Mouse (Mus musculus) midbrain, embryonic 10.5 days (tissue): ENCODE measurements at regions not wholly inside any gene's neighbourhood (a gene's known extent, or its start where the extent isn't known, plus 50 kb on each side); places are given as distances from the start of the nearest gene placed in this dataset.

ENCODE experiments used
- DNase-seq: peaks from one replicate; pipeline ENCODE4 v3.0.0-alpha.2; 2017; ENCODE audit warnings: low spot score
- H3K27ac ChIP-seq: fragments of 300-500 bp; sonication (generic); replicated peaks from 2 replicates; pipeline ENCODE4 v1.5.1; 2016; ENCODE audit warnings: mild to moderate bottlenecking
- H3K27me3 ChIP-seq: fragments of 300-500 bp; sonication (generic); 2 replicates; pipeline ENCODE4 v1.6.1; 2016; ENCODE audit warnings: low read depth, mild to moderate bottlenecking; ENCODE audit not compliant: poor library complexity, severe bottlenecking
- H3K36me3 ChIP-seq: fragments of 300-500 bp; sonication (generic); 2 replicates; pipeline ENCODE4 v1.6.1; 2016; ENCODE audit warnings: mild to moderate bottlenecking, moderate library complexity
- H3K4me1 ChIP-seq: fragments of 300-500 bp; sonication (generic); 2 replicates; pipeline ENCODE4 v1.6.1; 2016
- H3K4me3 ChIP-seq: fragments of 300-500 bp; sonication (generic); 2 replicates; pipeline ENCODE4 v1.5.1; 2016; ENCODE audit warnings: mild to moderate bottlenecking, moderate library complexity
- H3K9me3 ChIP-seq: fragments of 300-500 bp; sonication (generic); replicated peaks from 2 replicates; pipeline ENCODE4 v1.6.1; 2016; ENCODE audit warnings: mild to moderate bottlenecking
- WGBS: fragments of 180-500 bp; shearing (Covaris S2); methylation state at CpG from one replicate; pipeline ENCODE4 v1.1.7; 2016; 5-methylcytosine and 5-hydroxymethylcytosine counted together

DNA sequence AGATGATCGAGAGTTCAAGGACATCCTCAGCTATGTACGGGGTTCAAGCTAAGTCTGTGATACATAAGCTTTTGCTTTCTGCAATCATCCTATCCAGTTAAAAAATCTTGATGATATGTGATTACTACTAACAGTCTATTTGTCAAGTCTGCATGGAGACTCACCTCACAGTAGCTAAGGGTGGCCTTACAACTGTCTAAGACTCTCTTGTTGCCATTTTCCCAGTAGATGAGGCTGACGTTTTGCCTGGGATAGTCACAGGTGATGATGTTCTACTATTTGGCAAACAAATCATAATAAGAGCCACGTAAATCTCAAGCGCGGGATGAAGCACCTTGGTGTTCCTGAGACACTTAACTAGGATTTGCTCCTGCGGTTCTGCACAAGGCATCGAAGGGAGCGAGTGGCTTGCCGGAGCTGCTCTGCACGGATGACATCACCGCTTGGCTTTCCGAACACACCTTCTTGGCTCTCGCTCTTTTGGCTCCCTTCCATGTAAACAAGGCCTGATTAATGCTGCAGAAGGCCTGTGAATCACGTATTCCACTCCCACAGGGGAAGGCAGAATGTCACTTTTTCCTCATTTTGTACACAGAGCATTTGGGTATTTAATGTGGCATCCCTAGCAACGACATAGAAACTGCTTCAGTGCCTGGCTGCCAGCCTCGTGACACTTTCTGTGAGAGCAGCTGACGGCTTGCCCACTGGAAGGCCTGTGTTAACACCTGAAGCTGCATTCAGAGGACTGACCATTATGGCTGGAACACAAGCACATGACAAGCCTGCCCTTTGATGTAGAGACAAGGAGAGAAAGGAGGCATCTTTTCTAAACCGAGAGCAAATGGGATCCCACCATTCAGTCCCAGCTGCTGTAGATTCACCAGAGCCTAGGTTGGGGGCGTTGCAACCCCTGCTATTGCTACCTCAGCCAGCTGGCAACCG lies 260.5 kb upstream of the 4930412O13Rik start:
- Histone ChIP-seq H3K27ac (no peak overlapping the region), H3K27me3 (no peaks in the 10 kb centered on the region), H3K36me3 (no peaks in the 10 kb centered on the region), H3K9me3 (no peaks in the 10 kb centered on the region), H3K4me3 (no peak overlapping the region), H3K4me1 (no peaks in the 10 kb centered on the region)
- WGBS = 90% methylated on average over 21 of the region's 21 CpGs
- no peak for DNase-seq

DNA sequence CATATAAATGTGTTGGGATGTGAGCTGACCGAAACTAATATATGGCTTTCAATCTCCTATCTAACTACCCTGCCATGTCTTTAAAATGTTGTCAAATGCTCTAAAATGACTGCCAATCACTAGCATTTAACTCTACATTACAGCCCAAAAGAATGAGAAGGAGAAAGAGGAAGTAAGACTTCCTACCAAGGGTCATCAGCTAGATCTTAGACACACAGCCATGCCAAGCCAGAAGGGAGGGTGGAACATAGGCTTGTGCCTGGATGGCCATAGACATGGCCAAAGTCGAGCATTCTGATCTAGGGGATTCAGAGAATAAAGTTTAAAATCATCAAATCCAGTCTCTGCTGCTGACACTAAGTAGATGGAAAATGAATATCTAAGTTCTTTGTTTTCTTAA lies 257.4 kb upstream of the 4930412O13Rik start:
- no peak overlapping the region for H3K27ac ChIP-seq
- 94% methylated on average over 2 of the region's 2 CpGs for WGBS
- no peaks in the 10 kb centered on the region for H3K9me3 ChIP-seq
- H3K36me3 ChIP-seq = no peaks in the 10 kb centered on the region
- no peak overlapping the region for H3K4me3 ChIP-seq
- no peaks in the 10 kb centered on the region for H3K27me3 ChIP-seq
- no peak for DNase-seq
- H3K4me1 ChIP-seq = no peaks in the 10 kb centered on the region

DNA sequence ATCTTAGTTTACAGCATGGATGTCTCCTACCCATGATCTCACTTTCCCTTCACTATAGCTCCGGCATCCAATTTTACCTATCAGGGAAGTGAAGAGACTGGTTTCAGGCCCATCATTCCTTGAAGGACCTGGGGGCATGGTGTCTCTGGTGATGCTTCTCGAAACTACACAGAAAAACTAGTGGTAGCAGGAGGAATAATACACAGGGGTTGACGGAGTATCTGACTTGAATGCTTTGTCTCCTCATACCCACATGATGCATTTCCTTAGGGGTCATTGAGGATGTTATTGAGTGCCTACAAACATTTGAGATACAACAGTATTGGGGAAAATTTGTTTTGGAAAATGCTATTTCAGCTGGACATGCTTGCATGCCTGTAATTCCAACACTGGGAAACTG lies 253.0 kb upstream of the 4930412O13Rik start:
- no peak for DNase-seq
- 90% methylated on average over 3 of the region's 3 CpGs for WGBS
- Histone ChIP-seq H3K36me3 (no peaks in the 10 kb centered on the region), H3K9me3 (no peaks in the 10 kb centered on the region), H3K27ac (no peak overlapping the region), H3K27me3 (no peaks in the 10 kb centered on the region), H3K4me1 (peaks cover 6% of the 10 kb centered on the region), H3K4me3 (no peak overlapping the region)

DNA sequence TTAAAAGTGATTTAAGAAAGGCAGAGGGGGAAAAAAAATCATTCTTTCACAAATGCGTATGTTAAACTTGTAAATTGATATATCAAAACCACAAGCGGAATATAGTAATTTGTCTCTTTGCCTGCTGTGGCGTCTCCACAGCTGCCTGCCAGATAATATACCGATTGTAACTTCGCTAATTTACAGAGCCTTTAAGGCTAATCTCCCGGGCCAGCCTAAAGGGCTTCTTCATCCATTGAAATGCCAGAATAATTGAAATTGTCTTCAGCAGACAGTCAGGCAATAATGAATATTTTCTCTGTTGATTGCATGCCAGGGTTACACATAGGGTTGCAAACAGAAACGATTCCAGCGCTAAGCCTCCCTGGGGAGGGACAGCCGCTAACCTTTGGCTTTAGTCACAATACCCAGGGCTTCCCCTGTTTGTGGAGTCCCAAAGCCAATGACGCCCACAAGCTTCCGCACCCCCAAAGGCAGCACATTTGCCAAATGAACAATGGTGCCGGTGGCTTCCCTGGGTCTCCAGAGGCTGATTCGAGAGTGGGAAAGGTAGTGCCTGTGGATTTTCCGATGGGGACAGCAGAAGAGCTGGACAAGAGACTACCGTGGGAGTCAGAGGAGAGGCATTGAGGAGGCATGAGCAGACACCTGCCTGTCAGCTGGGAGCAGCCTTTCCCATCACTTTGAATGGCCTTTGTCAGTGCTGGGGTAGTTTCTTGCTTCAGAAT lies 248.2 kb upstream of the 4930412O13Rik start:
- H3K9me3 ChIP-seq = no peaks in the 10 kb centered on the region
- 23% methylated on average over 15 of the region's 15 CpGs for WGBS
- no peaks in the 10 kb centered on the region; the same call in 1 of the 2 replicates for H3K27me3 ChIP-seq
- DNase-seq = peak; percentile 45
- peak overlapping the region; percentile 67 for H3K27ac ChIP-seq
- no peaks in the 10 kb centered on the region for H3K36me3 ChIP-seq
- H3K4me1 ChIP-seq = peaks cover 17% of the 10 kb centered on the region
- peak overlapping the region; percentile 38 for H3K4me3 ChIP-seq

DNA sequence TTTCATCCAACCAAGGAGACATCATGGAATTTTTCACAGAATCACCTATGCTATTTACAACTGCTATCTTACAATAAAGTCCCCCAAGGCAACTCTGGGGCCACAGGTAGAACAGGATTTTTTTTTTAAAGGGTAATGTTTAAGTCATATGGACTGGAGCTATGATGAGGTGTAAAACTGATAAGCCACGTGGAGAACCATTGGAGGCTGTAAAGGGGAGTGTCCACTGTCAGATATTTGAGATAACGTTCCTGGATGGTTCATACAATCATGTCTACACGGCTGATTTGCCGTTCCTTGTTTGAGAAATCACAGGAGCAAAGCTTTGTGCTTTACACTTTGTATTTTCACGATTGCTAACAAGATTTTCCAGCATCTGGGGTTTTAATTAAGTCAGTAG lies 241.8 kb upstream of the 4930412O13Rik start:
- H3K27ac ChIP-seq = no peak overlapping the region
- no peaks in the 10 kb centered on the region for H3K36me3 ChIP-seq
- no peaks in the 10 kb centered on the region for H3K9me3 ChIP-seq
- 56% methylated on average over 5 of the region's 5 CpGs for WGBS
- DNase-seq = no peak
- 0 out of 2 replicates have a peak, but pooled peaks cover 3% of the 10 kb centered on the region for H3K27me3 ChIP-seq
- 0 out of 2 replicates have a peak, but pooled peaks cover 2% of the 10 kb centered on the region for H3K4me1 ChIP-seq
- no peak overlapping the region for H3K4me3 ChIP-seq

DNA sequence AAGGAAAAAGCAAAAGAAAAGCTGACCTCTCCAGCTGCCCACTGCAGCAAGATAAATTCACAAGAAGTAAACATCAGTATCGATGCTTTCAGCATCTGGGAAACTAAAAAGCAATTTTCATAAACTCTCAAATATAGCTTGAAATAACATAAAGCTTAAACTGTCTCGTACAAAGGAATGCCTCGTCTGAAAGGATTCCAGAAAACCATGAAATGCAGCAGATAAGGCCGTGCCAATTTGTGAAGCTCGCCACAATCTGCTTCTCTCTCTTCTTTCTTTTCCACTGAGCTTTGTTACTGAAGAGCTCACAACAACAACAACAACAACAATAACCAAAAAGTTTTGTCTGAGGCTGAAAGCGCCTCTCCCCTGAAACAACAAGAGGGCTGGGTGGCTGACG lies 239.4 kb upstream of the 4930412O13Rik start:
- H3K27ac ChIP-seq = no peak overlapping the region
- 75% methylated on average over 7 of the region's 7 CpGs for WGBS
- H3K9me3 ChIP-seq = no peaks in the 10 kb centered on the region
- no peak for DNase-seq
- 0 out of 2 replicates have a peak, but pooled peaks cover 3% of the 10 kb centered on the region for H3K27me3 ChIP-seq
- H3K4me3 ChIP-seq = no peak overlapping the region
- H3K36me3 ChIP-seq = no peaks in the 10 kb centered on the region
- H3K4me1 ChIP-seq = peaks cover 6% of the 10 kb centered on the region

DNA sequence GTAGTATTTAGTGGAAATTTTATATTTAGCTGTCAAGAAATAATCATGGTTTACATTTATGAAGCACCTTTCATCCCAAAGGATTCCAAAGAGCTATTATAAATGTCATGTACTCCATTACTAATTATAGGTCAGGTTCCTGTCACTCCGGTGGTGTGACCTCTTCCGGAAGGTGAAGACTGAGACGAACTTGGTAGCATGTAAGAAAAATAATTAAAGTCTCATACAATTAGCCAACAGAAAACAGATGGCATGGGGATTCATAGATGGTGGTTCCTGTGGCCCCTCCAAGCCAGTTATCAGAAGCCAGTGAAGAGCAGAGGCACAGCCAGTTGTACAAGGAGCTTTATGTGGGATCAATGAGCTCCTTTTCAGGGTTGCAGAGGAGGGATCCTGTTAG lies 238.6 kb upstream of the 4930412O13Rik start:
- Histone ChIP-seq H3K27me3 (0 out of 2 replicates have a peak, but pooled peaks cover 3% of the 10 kb centered on the region), H3K9me3 (no peaks in the 10 kb centered on the region), H3K36me3 (no peaks in the 10 kb centered on the region), H3K27ac (no peak overlapping the region), H3K4me1 (peaks cover 12% of the 10 kb centered on the region), H3K4me3 (no peak overlapping the region)
- DNase-seq = no peak
- WGBS = 78% methylated on average over 3 of the region's 3 CpGs

DNA sequence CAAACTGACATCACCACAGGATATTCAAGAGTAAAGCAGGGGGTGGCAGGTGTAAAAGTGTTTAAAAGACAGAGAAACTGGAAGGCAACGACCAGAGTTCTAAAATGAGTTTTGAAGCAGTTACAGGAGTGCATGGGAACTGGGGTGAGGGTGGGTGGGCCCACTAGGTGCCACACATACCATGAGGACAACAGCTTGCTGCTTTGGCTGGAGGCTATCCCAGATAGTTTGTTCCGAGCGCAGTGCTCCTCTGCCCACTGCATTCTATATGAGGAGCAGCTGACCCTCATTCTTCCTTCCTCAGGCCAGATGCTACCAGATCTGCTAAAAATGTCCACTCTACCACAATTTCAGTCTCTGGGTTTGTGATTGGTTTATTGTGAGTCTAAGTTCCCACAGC lies 234.6 kb upstream of the 4930412O13Rik start:
- Histone ChIP-seq H3K9me3 (no peaks in the 10 kb centered on the region), H3K27ac (0 out of 2 replicates have a peak overlapping the region, but pooled peaks have one; percentile 13), H3K4me1 (peaks cover 10% of the 10 kb centered on the region), H3K36me3 (no peaks in the 10 kb centered on the region), H3K27me3 (no peaks in the 10 kb centered on the region), H3K4me3 (no peak overlapping the region)
- DNase-seq = no peak
- WGBS = 61% methylated on average over 3 of the region's 3 CpGs

DNA sequence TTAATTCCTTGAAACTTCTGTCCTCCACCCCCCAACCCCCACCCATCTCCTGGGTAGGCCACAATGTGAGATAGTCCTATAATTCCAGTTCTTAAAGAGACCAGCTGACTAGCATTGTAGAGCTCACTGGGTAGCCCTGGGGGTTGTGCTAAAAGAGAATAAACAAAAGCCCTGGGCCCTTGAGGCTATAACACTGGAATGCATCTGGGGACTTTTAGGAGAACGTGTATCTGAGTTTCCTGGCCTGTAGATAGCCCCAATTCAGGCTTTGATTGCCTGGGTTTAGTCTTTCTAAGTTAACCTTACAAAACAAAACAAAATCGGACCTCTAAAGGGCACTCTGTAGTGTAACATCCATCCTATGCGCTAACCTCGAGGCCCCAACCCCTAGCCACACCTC lies 234.1 kb upstream of the 4930412O13Rik start:
- no peaks in the 10 kb centered on the region for H3K9me3 ChIP-seq
- H3K4me3 ChIP-seq = no peak overlapping the region
- WGBS = 8% methylated on average over 4 of the region's 4 CpGs

DNA sequence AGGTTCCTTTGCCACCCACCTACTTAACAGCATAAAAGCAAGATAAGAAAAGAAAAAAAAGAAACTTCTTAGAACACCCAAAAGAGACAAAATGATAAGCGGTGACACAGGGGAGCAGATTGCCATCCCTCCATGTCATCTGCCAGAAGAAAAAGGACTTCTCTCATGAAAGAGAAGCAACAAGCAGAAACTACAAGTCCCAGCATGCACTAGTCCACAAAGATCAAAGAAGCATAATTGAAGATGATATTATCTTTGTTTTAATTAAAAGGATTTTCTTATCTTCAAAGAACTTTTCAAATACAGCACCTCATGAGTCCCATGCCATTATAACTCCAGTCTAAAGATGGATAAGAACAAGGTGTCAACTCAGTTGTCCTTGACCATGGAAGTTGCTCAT lies 231.0 kb upstream of the 4930412O13Rik start:
- DNase-seq = no peak
- Histone ChIP-seq H3K36me3 (no peaks in the 10 kb centered on the region), H3K4me3 (no peak overlapping the region), H3K9me3 (no peaks in the 10 kb centered on the region), H3K27me3 (no peaks in the 10 kb centered on the region), H3K4me1 (peaks cover 10% of the 10 kb centered on the region), H3K27ac (no peak overlapping the region)
- 84% methylated on average over 1 of the region's 1 CpGs for WGBS

More for the DNA sequence above, 234.1 kb upstream of the 4930412O13Rik start:
- DNase-seq = no peak
- Histone ChIP-seq H3K27ac (no peak overlapping the region), H3K36me3 (no peaks in the 10 kb centered on the region), H3K27me3 (no peaks in the 10 kb centered on the region), H3K4me1 (peaks cover 10% of the 10 kb centered on the region)

DNA sequence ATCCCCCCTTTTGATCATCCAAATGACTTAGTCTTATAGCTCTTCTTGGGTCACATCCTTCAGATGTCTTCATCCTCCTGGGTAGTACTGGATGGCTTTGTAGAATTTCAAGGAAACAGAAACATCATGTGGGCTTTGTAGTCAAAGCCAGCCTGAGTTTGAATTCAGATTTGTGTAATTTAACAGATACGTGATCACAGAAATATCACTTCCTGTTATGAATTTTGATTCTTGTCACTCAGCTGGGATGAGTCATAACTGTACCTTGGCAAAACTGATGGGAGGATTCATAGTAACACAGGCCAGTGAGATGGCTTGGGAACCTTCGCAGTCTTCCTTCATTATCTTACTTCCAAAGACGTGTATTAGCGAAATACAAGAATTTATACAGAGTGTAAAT lies 222.2 kb upstream of the 4930412O13Rik start:
- H3K9me3 ChIP-seq = no peaks in the 10 kb centered on the region
- no peaks in the 10 kb centered on the region for H3K36me3 ChIP-seq
- H3K4me3 ChIP-seq = no peak overlapping the region
- WGBS = 96% methylated on average over 4 of the region's 4 CpGs
- no peaks in the 10 kb centered on the region for H3K27me3 ChIP-seq
- no peak for DNase-seq
- no peak overlapping the region for H3K27ac ChIP-seq
- H3K4me1 ChIP-seq = no peaks in the 10 kb centered on the region

DNA sequence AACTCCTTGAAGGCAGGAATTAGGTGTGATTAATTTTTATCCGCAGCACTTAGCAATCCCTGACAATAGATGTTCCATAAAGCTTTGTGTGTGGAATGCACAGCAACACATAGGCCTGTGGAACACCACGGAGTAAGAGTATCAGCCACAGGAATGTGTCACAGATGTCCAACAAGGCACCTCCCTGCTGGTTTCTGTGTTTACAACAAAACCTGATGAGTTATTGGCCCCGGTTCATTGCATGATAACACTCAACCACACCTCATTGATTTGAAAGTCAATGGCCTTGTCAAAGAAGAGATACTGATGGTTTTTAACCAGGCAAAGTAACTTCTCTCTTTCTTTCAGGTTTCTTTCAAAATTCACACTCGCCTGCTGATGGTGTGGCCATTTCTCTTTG lies 211.4 kb upstream of the 4930412O13Rik start:
- Histone ChIP-seq H3K4me3 (no peak overlapping the region), H3K36me3 (no peaks in the 10 kb centered on the region), H3K9me3 (no peaks in the 10 kb centered on the region), H3K27me3 (no peaks in the 10 kb centered on the region), H3K27ac (no peak overlapping the region), H3K4me1 (no peaks in the 10 kb centered on the region)
- WGBS = 78% methylated on average over 4 of the region's 4 CpGs
- no peak for DNase-seq

DNA sequence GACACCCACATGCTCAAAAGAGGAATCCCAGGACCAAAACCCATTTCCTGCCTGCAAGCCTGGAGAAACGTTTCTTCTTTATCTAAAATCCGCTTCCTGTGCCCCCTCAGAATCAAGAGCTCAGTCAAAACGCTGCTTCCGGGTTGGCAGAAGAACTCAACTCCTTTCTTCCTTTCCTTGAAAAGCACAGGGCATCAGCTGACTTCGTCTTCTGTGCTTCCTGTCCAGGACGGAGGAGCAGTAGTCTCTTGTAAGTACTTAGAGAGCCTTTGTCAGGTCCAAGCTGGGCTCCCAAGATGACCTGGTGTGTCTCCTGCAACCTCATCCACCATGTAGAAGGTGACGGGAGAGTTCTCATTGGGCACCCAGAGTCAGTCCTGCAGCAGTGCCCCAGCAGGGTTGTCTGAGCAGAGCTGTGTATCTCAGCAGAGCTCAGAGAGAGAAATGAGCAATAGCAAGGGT lies 199.3 kb upstream of the 4930412O13Rik start:
- Histone ChIP-seq H3K27me3 (no peaks in the 10 kb centered on the region), H3K36me3 (no peaks in the 10 kb centered on the region), H3K9me3 (no peaks in the 10 kb centered on the region), H3K4me3 (no peak overlapping the region), H3K27ac (no peak overlapping the region), H3K4me1 (no peaks in the 10 kb centered on the region)
- WGBS = 79% methylated on average over 7 of the region's 7 CpGs
- DNase-seq = no peak
